Mouse (Mus musculus) midbrain, embryonic 14.5 days (tissue): ENCODE data around the gene Tha1. TPM values are rescaled to one million over a fixed set of nuclear protein-coding genes. Genes with fewer than 3 reads are reported as not detected.
A peak's percentile ranks its signal among the peaks of the same experiment; 100 is the strongest.

Experiments
- ATAC-seq: fragments of 200-750 bp; cut with Nextera tagmentation; 2 replicates; pipeline ENCODE4 v1.8.0; 2017; ENCODE audit warnings: moderate number of reproducible peaks, moderate library complexity; ENCODE audit not compliant: low FRiP score, low TSS enrichment
- DNase-seq: peaks from one replicate; pipeline ENCODE4 v3.0.0-alpha.2; 2015
- H3K27ac ChIP-seq: fragments of 300-500 bp; sonication (generic); replicated peaks from 2 replicates; pipeline ENCODE4 v1.5.1; 2014; ENCODE audit warnings: mild to moderate bottlenecking, low read depth, low read length, moderate library complexity
- H3K27me3 ChIP-seq: fragments of 300-500 bp; sonication (generic); 2 replicates; pipeline ENCODE4 v1.6.1; 2014; ENCODE audit warnings: low read length, control low read depth, mixed read lengths; ENCODE audit not compliant: control insufficient read depth, insufficient read depth
- H3K36me3 ChIP-seq: fragments of 300-500 bp; sonication (generic); 2 replicates; pipeline ENCODE4 v1.6.1; 2014; ENCODE audit warnings: low read length, control low read depth; ENCODE audit not compliant: control insufficient read depth, insufficient read depth
- H3K4me1 ChIP-seq: fragments of 300-500 bp; sonication (generic); 2 replicates; pipeline ENCODE4 v1.6.1; 2014; ENCODE audit warnings: mild to moderate bottlenecking, antibody characterized with exemption, low read length, control low read depth; ENCODE audit not compliant: control insufficient read depth, insufficient read depth
- H3K4me2 ChIP-seq: fragments of 300-500 bp; sonication (generic); 2 replicates; pipeline ENCODE4 v1.6.1; 2014; ENCODE audit warnings: mild to moderate bottlenecking, low read length, moderate library complexity
- H3K4me3 ChIP-seq: fragments of 300-500 bp; sonication (generic); replicated peaks from 2 replicates; pipeline ENCODE4 v1.5.1; 2014; ENCODE audit warnings: low read depth, low read length
- H3K9ac ChIP-seq: fragments of 300-500 bp; sonication (generic); replicated peaks from 2 replicates; pipeline ENCODE4 v1.6.1; 2014; ENCODE audit warnings: mild to moderate bottlenecking, low read length, moderate library complexity
- H3K9me3 ChIP-seq: fragments of 300-500 bp; sonication (generic); 2 replicates; pipeline ENCODE4 v1.6.1; 2016; ENCODE audit warnings: low read length, control low read depth, mixed read lengths; ENCODE audit not compliant: control insufficient read depth
- WGBS: fragments of 180-500 bp; shearing (Covaris S2); extraction: QIAGEN DNeasy Blood & Tissue Kit; methylation state at CpG from one replicate; pipeline ENCODE4 v1.1.7; 2014; 5-methylcytosine and 5-hydroxymethylcytosine counted together
- polyA plus RNA-seq: library from polyadenylated mRNA; unstranded; fragments of >200 nt; fragmentation: Nextera tagmentation; extraction: Ambion mirVana; gene quantifications from 2 replicates; pipeline ENCODE4 v1.2.1, GENCODE M21; 2014

The Tha1 gene
- polyA plus RNA-seq, 1 experiment from 2014 or later = 2.3 TPM

- Histone ChIP-seq H3K36me3 (no peaks in the 10 kb centered on the region), H3K9ac (no peak overlapping the region; the same call in 1 of the 2 replicates), H3K4me1 (peaks cover 17% of the 10 kb centered on the region), H3K27ac (no peak overlapping the region), H3K4me2 (no peak overlapping the region), H3K4me3 (no peak overlapping the region), H3K9me3 (no peaks in the 10 kb centered on the region), H3K27me3 (no peaks in the 10 kb centered on the region)
- peak; percentile 17 for DNase-seq
- no peak for ATAC-seq
- 51% methylated on average over 9 of the region's 9 CpGs for WGBS
Measured at GRCm38 (mm10) chr11:117828888-117829604, 44.2 kb downstream of the Tha1 start.

GRCm38 (mm10) chr11:117828149-117828887, 45.0 kb downstream of the Tha1 start:
- Histone ChIP-seq H3K4me3 (no peak overlapping the region), H3K9ac (no peak overlapping the region), H3K9me3 (no peaks in the 10 kb centered on the region), H3K36me3 (no peaks in the 10 kb centered on the region), H3K4me2 (no peak overlapping the region), H3K27me3 (no peaks in the 10 kb centered on the region), H3K27ac (no peak overlapping the region), H3K4me1 (peaks cover 17% of the 10 kb centered on the region)
- 81% methylated on average over 18 of the region's 18 CpGs for WGBS
- ATAC-seq (no peak), DNase-seq (peak; percentile 56)

- 77% methylated on average over 3 of the region's 3 CpGs for WGBS
- Histone ChIP-seq H3K36me3 (no peaks in the 10 kb centered on the region), H3K9me3 (no peaks in the 10 kb centered on the region), H3K9ac (no peak overlapping the region), H3K27me3 (no peaks in the 10 kb centered on the region), H3K4me2 (no peak overlapping the region), H3K27ac (no peak overlapping the region), H3K4me3 (no peak overlapping the region), H3K4me1 (peaks cover 17% of the 10 kb centered on the region)
- ATAC-seq (no peak), DNase-seq (no peak)
Measured at GRCm38 (mm10) chr11:117827386-117827785, 45.9 kb downstream of the Tha1 start.

GRCm38 (mm10) chr11:117826916-117827315, 46.4 kb downstream of the Tha1 start:
- no peaks in the 10 kb centered on the region for H3K9me3 ChIP-seq
- H3K4me2 ChIP-seq = no peak overlapping the region
- H3K36me3 ChIP-seq = no peaks in the 10 kb centered on the region
- H3K27ac ChIP-seq = no peak overlapping the region
- ATAC-seq = no peak
- no peaks in the 10 kb centered on the region for H3K27me3 ChIP-seq
- H3K4me3 ChIP-seq = no peak overlapping the region
- H3K9ac ChIP-seq = no peak overlapping the region
- peaks cover 17% of the 10 kb centered on the region for H3K4me1 ChIP-seq
- 73% methylated on average over 8 of the region's 8 CpGs for WGBS
- no peak for DNase-seq

- peak overlapping the region; percentile 57 for H3K9ac ChIP-seq
- H3K4me1 ChIP-seq = peaks cover 17% of the 10 kb centered on the region
- H3K4me2 ChIP-seq = peak overlapping the region; percentile 79
- no peaks in the 10 kb centered on the region for H3K27me3 ChIP-seq
- no peaks in the 10 kb centered on the region for H3K9me3 ChIP-seq
- WGBS = 6% methylated on average over 5 of the region's 5 CpGs
- H3K27ac ChIP-seq = peak overlapping the region; percentile 41
- H3K36me3 ChIP-seq = no peaks in the 10 kb centered on the region
- ATAC-seq = no peak
- peak overlapping the region; percentile 37 for H3K4me3 ChIP-seq
- DNase-seq = peak; percentile 35
Measured at GRCm38 (mm10) chr11:117826164-117826563, 47.1 kb downstream of the Tha1 start.

- no peaks in the 10 kb centered on the region for H3K9me3 ChIP-seq
- DNase-seq (peak; percentile 82), ATAC-seq (0 out of 2 replicates have a peak, but pooled peaks have one; percentile 53)
- peak within 1 kb of the TSS; percentile 57 for H3K9ac ChIP-seq
- peaks cover 17% of the 10 kb centered on the region for H3K4me1 ChIP-seq
- H3K27me3 ChIP-seq = no peaks in the 10 kb centered on the region
- no peaks in the 10 kb centered on the region for H3K36me3 ChIP-seq
- peak within 1 kb of the TSS; percentile 41 for H3K27ac ChIP-seq
- peak within 1 kb of the TSS; percentile 37 for H3K4me3 ChIP-seq
- WGBS = under 1% methylated on average over 34 of the region's 34 CpGs
- peak within 1 kb of the TSS; percentile 79 for H3K4me2 ChIP-seq
Measured at GRCm38 (mm10) chr11:117825333-117826101, 47.8 kb downstream of the Tha1 start, which contains the start of the genes Afmid and Tk1. TSS of gene Afmid (plus strand) at chr11:117825924. TSS of gene Tk1 (minus strand) at chr11:117826092.

- WGBS = 21% methylated on average over 23 of the region's 23 CpGs
- DNase-seq = peak; percentile 91
- Histone ChIP-seq H3K27me3 (no peaks in the 10 kb centered on the region), H3K36me3 (no peaks in the 10 kb centered on the region), H3K4me1 (peaks cover 17% of the 10 kb centered on the region), H3K9me3 (no peaks in the 10 kb centered on the region), H3K4me2 (peak overlapping the region; percentile 79), H3K27ac (no peak overlapping the region), H3K4me3 (peak overlapping the region; percentile 37), H3K9ac (0 out of 2 replicates have a peak overlapping the region, but pooled peaks have one; percentile 29)
- peak; percentile 66; the same call in 1 of the 2 replicates for ATAC-seq
Measured at GRCm38 (mm10) chr11:117824060-117824969, 49.0 kb downstream of the Tha1 start.

- Histone ChIP-seq H3K4me3 (no peak overlapping the region), H3K36me3 (no peaks in the 10 kb centered on the region), H3K9ac (no peak overlapping the region), H3K4me1 (peaks cover 17% of the 10 kb centered on the region), H3K4me2 (no peak overlapping the region), H3K27ac (no peak overlapping the region), H3K9me3 (no peaks in the 10 kb centered on the region), H3K27me3 (no peaks in the 10 kb centered on the region)
- 94% methylated on average over 6 of the region's 6 CpGs for WGBS
- no peak for DNase-seq
- no peak for ATAC-seq
Measured at GRCm38 (mm10) chr11:117823411-117823810, 49.9 kb downstream of the Tha1 start.
